Mouse (Mus musculus) megakaryocyte-erythroid progenitor cell, adult 5 weeks (primary cell): Measurements from ENCODE around the gene Rpgrip1. TPM values are rescaled to one million over a fixed set of nuclear protein-coding genes. Genes with fewer than 3 reads are reported as not detected.

Source experiments
- polyA plus RNA-seq: library from polyadenylated mRNA; stranded (reverse); fragments of >175 nt; gene quantifications from 2 replicates; pipeline ENCODE4 v1.2.3, GENCODE M21; 2012

Gene Rpgrip1
- 2.0 and 3.0 TPM in 2 replicates for polyA plus RNA-seq

GRCm38 (mm10) chr14:52110346-52110745, at the start of gene Rpgrip1:
Gene Rpgrip1, plus strand, starts transcription at chr14:52110704.

GRCm38 (mm10) chr14:52103856-52104676, 6.4 kb upstream of the Rpgrip1 start, which contains the start of gene Hnrnpc:
Gene Hnrnpc, minus strand, starts transcription at chr14:52104028.

GRCm38 (mm10) chr14:52197156-52197878, 86.8 kb downstream of the Rpgrip1 start, which contains the start of gene Supt16:
Gene Supt16, minus strand, starts transcription at chr14:52197416.

Other genes starting within 250 kb of the Rpgrip1 start
- 20.5 and 22.8 TPM in 2 replicates for gene Mettl17, start 225.9 kb upstream of the Rpgrip1 start, polyA plus RNA-seq
- gene Slc39a2, start 217.8 kb upstream of the Rpgrip1 start, polyA plus RNA-seq: 0.10 TPM in 1 of 2 replicates, not detected in the other
- gene Ndrg2, start 196.5 kb upstream of the Rpgrip1 start, polyA plus RNA-seq: 22.3 and 24.9 TPM in 2 replicates
- gene Tppp2, start 192.3 kb upstream of the Rpgrip1 start, polyA plus RNA-seq: not detected in 2 replicates
- not detected in 2 replicates for gene Rnase13, start 187.9 kb upstream of the Rpgrip1 start, polyA plus RNA-seq
- 40.8 and 45.5 TPM in 2 replicates for gene Arhgef40, start 126.0 kb upstream of the Rpgrip1 start, polyA plus RNA-seq
- gene Tmem253, start 95.0 kb upstream of the Rpgrip1 start, polyA plus RNA-seq: 0.35 TPM in 1 of 2 replicates, not detected in the other
- gene Zfp219, start 90.0 kb upstream of the Rpgrip1 start, polyA plus RNA-seq: 109 and 128 TPM in 2 replicates
- 0.03 TPM in 1 of 2 replicates, not detected in the other for gene Olfr221, start 68.2 kb upstream of the Rpgrip1 start, polyA plus RNA-seq
- gene Hnrnpc, start 6.7 kb upstream of the Rpgrip1 start, polyA plus RNA-seq: 37.0 and 52.0 TPM in 2 replicates
- gene Supt16, start 86.7 kb downstream of the Rpgrip1 start, polyA plus RNA-seq: 15.2 and 16.3 TPM in 2 replicates
- gene Chd8, start 147.1 kb downstream of the Rpgrip1 start, polyA plus RNA-seq: 11.4 and 14.8 TPM in 2 replicates
- gene Tox4, start 168.4 kb downstream of the Rpgrip1 start, polyA plus RNA-seq: 38.1 and 41.5 TPM in 2 replicates
- 0.36 and 0.48 TPM in 2 replicates for gene Rab2b, start 168.8 kb downstream of the Rpgrip1 start, polyA plus RNA-seq
- 12.9 and 18.7 TPM in 2 replicates for gene Mettl3, start 194.4 kb downstream of the Rpgrip1 start, polyA plus RNA-seq
- gene Sall2, start 218.1 kb downstream of the Rpgrip1 start, polyA plus RNA-seq: 1.4 and 2.2 TPM in 2 replicates
- not detected in 2 replicates for gene Olfr1513, start 245.7 kb downstream of the Rpgrip1 start, polyA plus RNA-seq